Mouse (Mus musculus) C2C12 (cell line): ENCODE measurements around the gene Myo3b. TPM values are rescaled to one million over a fixed set of nuclear protein-coding genes. Genes with fewer than 3 reads are reported as not detected.

ENCODE experiments used
- H3K27me3 ChIP-seq: one replicate; pipeline ENCODE4 v1.6.1; 2011; ENCODE audit not compliant: control insufficient read depth, insufficient read depth, insufficient read length
- H3K36me3 ChIP-seq: one replicate; pipeline ENCODE4 v1.6.1; 2011; ENCODE audit not compliant: control insufficient read depth, insufficient read depth
- H3K4me3 ChIP-seq: one replicate; pipeline ENCODE4 v1.5.1; 2011; ENCODE audit warnings: mild to moderate bottlenecking, control low read depth; ENCODE audit not compliant: poor library complexity, insufficient read depth, severe bottlenecking
- H3K79me2 ChIP-seq: one replicate; pipeline ENCODE4 v1.6.1; 2011; ENCODE audit not compliant: control insufficient read depth, insufficient read depth
- H3K79me3 ChIP-seq: one replicate; pipeline ENCODE4 v1.6.1; 2011; ENCODE audit warnings: low read depth, control low read depth
- H3ac ChIP-seq: one replicate; pipeline ENCODE3; 2011; ENCODE audit warnings: low read depth; ENCODE audit not compliant: control insufficient read depth, insufficient read length
- CEBPB ChIP-seq: IDR thresholded peaks from one replicate; pipeline ENCODE4 v1.6.1; 2011; ENCODE audit warnings: low read depth, mild to moderate bottlenecking, control low read depth, moderate library complexity
- CTCF ChIP-seq: IDR thresholded peaks from one replicate; pipeline ENCODE4 v1.5.1; 2011; ENCODE audit not compliant: control insufficient read depth, insufficient read depth, insufficient read length
- FOSL1 ChIP-seq: IDR thresholded peaks from one replicate; pipeline ENCODE4 v1.8.0; 2011; ENCODE audit warnings: mild to moderate bottlenecking, low read length; ENCODE audit not compliant: poor library complexity, insufficient read depth, severe bottlenecking
- MAX ChIP-seq: IDR thresholded peaks from one replicate; pipeline ENCODE4 v1.6.1; 2011; ENCODE audit warnings: mild to moderate bottlenecking, control low read depth
- MYOD1 ChIP-seq: IDR thresholded peaks from one replicate; pipeline ENCODE4 v1.6.1; 2011; ENCODE audit warnings: low read depth; ENCODE audit not compliant: control insufficient read depth, insufficient read length
- MYOG ChIP-seq: IDR thresholded peaks from one replicate; pipeline ENCODE4 v1.6.1; 2011; ENCODE audit not compliant: control insufficient read depth, insufficient read length; ENCODE audit errors: extremely low read depth
- USF1 ChIP-seq: IDR thresholded peaks from one replicate; pipeline ENCODE4 v1.6.1; 2011; ENCODE audit warnings: low read depth, mild to moderate bottlenecking, control low read depth, moderate library complexity
- polyA plus RNA-seq: library from polyadenylated mRNA; unstranded; fragments of >200 nt; fragmentation: generic; extraction: Trizol; gene quantifications from one replicate; pipeline ENCODE4 v1.2.1, GENCODE M21; 2012; ENCODE audit warnings: missing spikeins

Gene Myo3b
- polyA plus RNA-seq, 1 experiment = 0.11 TPM

DNA sequence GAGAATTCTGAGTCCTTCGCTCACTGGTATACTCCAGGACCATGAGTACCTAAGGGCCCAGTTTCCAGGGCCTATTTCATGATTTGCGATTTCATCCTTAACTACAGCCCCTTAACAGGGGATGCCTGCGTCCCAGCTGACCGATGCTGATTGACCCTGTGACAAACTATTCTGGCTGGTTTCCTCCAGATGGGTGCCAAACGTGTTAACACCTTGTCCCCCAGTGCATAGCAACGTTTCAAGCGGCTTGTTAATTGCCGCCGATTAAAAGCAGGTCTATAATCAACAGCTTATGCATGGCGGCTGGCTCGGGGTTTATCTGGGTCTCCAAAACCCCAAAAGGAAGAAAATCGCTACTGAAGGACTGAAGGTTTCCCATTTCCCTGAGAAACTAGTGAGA is 417.3 kb downstream of the Myo3b start:
- Histone ChIP-seq H3K79me2 (no peaks in the 10 kb centered on the region), H3ac (no peak overlapping the region), H3K27me3 (peaks cover 5% of the 10 kb centered on the region), H3K36me3 (no peaks in the 10 kb centered on the region), H3K79me3 (no peaks in the 10 kb centered on the region), H3K4me3 (no peak overlapping the region)
- no peak for TF ChIP-seq FOSL1
- no peak for TF ChIP-seq MAX
- no peak for TF ChIP-seq USF1
- no peak for TF ChIP-seq MYOG

DNA sequence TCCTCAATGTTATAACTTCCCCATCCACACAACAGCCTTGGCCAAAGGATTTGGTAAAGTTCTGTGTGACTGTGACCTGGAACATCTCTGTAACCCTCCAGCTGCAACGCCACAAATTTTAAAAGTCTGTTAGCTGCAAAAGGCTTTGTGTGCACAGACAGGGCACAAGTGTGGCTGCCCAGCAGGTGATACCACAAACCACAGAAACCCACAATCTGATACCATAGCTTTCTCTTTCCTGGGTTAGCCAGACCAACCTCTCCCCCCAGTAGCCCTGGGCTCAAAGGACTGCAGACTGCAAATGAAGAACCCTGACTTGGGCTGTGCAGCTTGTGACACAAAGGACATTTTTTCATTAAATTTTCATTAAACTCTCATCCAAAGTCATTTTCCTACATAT is 424.7 kb downstream of the Myo3b start:
- no peaks in the 10 kb centered on the region for H3K79me3 ChIP-seq
- no peaks in the 10 kb centered on the region for H3K79me2 ChIP-seq
- no peak for TF ChIP-seq MYOD1
- no peak for TF ChIP-seq FOSL1
- peaks cover 4% of the 10 kb centered on the region for H3K27me3 ChIP-seq
- H3K36me3 ChIP-seq = no peaks in the 10 kb centered on the region
- no peak overlapping the region for H3K4me3 ChIP-seq
- H3ac ChIP-seq = no peak overlapping the region

GRCm38 (mm10) chr2:70471136-70471535 is 432.2 kb downstream of the Myo3b start:
- TF ChIP-seq MAX (no peak), USF1 (no peak), MYOG (no peak), CEBPB (no peak), CTCF (no peak), MYOD1 (no peak), FOSL1 (no peak)
- Histone ChIP-seq H3K79me2 (no peaks in the 10 kb centered on the region), H3ac (no peak overlapping the region), H3K27me3 (peaks cover 26% of the 10 kb centered on the region), H3K36me3 (no peaks in the 10 kb centered on the region), H3K4me3 (no peak overlapping the region), H3K79me3 (no peaks in the 10 kb centered on the region)

- Histone ChIP-seq H3K4me3 (no peak overlapping the region), H3ac (no peak overlapping the region), H3K36me3 (no peaks in the 10 kb centered on the region), H3K27me3 (peaks cover 26% of the 10 kb centered on the region), H3K79me2 (no peaks in the 10 kb centered on the region), H3K79me3 (no peaks in the 10 kb centered on the region)
- TF ChIP-seq MAX (no peak), MYOG (no peak), MYOD1 (no peak), FOSL1 (no peak), CEBPB (no peak), USF1 (no peak), CTCF (no peak)
These were observed 433.1 kb downstream of the Myo3b start for GRCm38 (mm10) chr2:70471861-70472620.

Other genes with a start within 250 kb of the Myo3b start
- gene Ccdc173, start 249.6 kb upstream of the Myo3b start, polyA plus RNA-seq = 0.26 TPM
- 9.0 TPM for gene Phospho2, start 249.5 kb upstream of the Myo3b start, polyA plus RNA-seq
- gene Klhl23, start 217.2 kb upstream of the Myo3b start, polyA plus RNA-seq = 1.0 TPM
- gene Ssb, start 177.6 kb upstream of the Myo3b start, polyA plus RNA-seq = 44.7 TPM
- 9.0 TPM for gene Mettl5, start 153.5 kb upstream of the Myo3b start, polyA plus RNA-seq
- 6.3 TPM for gene Ubr3, start 141.9 kb upstream of the Myo3b start, polyA plus RNA-seq